Mouse (Mus musculus) kidney, postnatal 10 days (tissue): ENCODE results near the gene Gk5.
"Not testable (repeated sequence)": the region's sequence is repeated elsewhere in the genome, so short reads cannot be mapped to it uniquely, and the experiment has no call there.

Experiments
- DNase-seq: peaks from one replicate; pipeline ENCODE4 v3.0.0; 2021; ENCODE audit warnings: mixed read lengths

The Gk5 gene

GRCm38 (mm10) chr9:96118861-96119772 lies at the start of gene Gk5:
Gene Gk5, plus strand, starts transcription at chr9:96119362.
- DNase-seq: peak; percentile 100

- DNase-seq: no peak
Measured at GRCm38 (mm10) chr9:96078752-96079315, 40.3 kb upstream of the Gk5 start.

GRCm38 (mm10) chr9:96085293-96085692 lies 33.9 kb upstream of the Gk5 start:
- no peak for DNase-seq

GRCm38 (mm10) chr9:96087671-96088070 lies 31.5 kb upstream of the Gk5 start:
- no peak for DNase-seq

- not testable (repeated sequence) for DNase-seq
Measured at GRCm38 (mm10) chr9:96088456-96088855, 30.7 kb upstream of the Gk5 start.

- not testable (repeated sequence) for DNase-seq
Measured at GRCm38 (mm10) chr9:96092637-96093036, 26.5 kb upstream of the Gk5 start.

DNA sequence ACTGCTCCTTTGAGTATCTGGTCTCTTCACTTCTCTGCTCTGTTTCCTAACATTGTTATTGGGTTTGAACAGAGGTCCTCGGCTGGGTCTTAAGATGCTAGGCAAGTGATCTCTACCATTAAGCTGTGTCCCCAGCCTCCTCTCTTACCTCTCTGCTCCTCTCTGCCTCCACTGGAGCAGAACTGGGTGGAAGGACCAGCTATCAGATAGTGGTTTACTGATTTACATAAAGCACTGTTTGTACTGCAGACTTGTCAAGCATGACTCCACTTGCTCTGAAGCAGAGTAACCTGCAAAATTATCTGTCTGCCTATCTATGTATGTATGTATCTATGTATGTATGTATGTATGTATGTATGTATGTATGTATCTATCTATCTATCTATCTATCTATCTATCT lies 25.9 kb upstream of the Gk5 start:
- DNase-seq: no peak

- peak; percentile 30 for DNase-seq
Measured at GRCm38 (mm10) chr9:96094341-96094740, 24.8 kb upstream of the Gk5 start.

DNA sequence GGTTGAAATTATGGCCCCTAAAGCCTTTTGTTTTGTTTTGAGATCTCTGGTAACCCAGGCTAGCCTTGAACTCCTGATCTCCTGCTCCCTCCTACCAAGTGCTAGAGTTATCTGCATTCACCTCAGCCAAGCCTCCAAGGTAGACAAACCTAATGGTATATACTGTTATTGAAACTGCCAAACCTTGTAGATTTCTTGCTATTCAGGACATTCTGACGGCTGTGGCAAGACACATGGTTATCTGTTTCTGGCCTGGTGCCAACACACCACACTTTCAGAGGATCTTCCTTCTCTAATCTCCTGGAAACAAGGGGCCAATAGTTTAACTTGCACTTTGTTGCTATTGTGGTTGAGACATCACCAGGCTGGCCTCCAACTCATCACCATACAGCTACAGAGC lies 24.0 kb upstream of the Gk5 start:
- DNase-seq: no peak

GRCm38 (mm10) chr9:96102846-96103245 lies 16.3 kb upstream of the Gk5 start:
- DNase-seq: no peak

DNA sequence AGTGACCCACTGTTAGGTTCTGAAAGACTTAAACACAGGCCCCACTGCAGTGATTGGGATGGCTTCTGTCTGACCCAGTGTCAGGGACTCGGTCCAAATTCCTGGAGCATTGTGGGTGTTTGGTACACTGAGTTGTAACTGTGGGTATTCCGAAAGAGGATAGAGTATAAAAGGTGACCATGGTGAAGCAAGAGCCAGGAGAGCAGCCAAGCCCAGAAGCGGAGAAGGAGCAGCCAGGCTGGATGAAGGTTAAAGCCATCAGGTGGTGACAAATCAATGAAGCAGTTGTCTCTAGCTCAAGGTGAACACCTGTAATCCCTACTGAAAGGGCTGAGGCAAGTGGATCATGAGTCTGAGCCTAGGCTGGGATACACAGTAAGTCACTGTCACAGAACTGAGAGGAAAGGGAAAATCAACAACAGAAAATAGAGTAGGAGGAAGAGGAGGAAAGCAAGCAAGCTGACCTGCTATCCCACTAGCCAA lies 6.2 kb upstream of the Gk5 start:
- no peak for DNase-seq

DNA sequence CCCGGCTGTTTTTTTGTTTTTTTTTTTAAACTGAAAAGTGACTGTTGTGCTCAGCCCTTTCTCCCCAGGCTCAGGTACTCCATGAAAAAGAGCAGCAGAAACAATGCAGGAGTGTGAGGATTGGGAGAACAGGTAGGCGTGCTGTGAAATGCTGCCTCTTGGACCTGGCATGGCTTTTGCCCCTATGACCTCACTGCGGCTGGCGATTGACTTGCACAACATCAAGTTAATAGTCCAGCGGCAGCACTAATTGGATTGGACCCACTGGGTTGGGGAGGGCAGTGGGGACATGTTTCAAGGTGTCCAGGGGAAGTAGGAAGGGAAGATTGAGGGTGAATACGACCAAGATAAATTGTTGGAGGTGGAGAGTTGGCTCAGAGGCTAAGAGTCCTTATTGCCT lies 2.4 kb upstream of the Gk5 start:
- no peak for DNase-seq

- no peak for DNase-seq
Measured at GRCm38 (mm10) chr9:96118216-96118615, 946 bp upstream of the Gk5 start.

DNA sequence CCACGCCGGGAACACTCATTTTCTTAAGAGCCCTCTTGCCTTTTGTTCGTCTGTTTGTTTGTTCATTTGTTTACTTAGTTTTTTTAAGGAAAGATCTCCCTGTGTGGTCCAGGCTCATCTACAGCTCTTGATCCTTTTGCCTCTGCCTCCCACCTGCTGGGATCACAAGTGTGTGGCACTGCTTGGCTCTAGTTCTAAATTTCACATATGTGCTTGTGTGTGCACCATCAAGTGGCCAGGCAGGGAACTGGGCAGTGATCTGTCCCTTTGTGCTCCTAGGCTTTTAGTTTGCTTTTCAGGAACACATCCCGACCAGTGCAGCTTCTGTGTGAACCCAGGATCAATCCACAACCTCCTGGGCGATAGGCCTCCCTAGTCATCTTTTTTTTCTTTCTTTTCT lies 8.8 kb downstream of the Gk5 start:
- DNase-seq: peak; percentile 18

DNA sequence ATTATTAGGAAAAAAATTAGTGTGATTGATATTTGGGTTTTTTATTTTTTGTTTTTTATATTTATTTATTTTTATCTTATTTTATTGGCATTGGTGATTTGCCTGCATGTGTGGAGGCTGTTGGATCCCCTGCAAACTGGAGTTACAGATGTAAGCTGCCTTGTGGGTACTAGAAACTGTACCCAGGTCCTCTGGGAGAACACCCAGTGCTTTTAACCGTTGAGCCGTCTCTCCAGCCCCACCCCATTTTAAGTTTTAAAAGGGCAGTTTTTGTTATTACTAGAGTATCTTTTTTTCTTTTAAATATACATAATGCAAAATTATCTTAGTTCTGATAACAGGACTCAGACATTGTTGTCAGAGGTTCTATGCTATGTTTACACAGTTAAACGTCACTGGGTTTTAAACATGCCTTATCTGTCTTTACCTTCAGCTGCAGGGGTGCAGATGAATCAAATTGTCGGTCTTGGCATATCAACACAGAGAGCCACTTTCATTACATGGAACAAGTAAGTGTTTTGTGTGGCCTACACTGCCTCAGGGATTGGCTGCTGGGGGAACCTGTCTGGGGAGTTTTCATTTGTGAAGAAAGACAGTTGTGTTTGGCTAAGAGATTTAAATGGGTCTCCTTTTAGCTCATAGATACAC lies 13.9 kb downstream of the Gk5 start:
- no peak for DNase-seq

DNA sequence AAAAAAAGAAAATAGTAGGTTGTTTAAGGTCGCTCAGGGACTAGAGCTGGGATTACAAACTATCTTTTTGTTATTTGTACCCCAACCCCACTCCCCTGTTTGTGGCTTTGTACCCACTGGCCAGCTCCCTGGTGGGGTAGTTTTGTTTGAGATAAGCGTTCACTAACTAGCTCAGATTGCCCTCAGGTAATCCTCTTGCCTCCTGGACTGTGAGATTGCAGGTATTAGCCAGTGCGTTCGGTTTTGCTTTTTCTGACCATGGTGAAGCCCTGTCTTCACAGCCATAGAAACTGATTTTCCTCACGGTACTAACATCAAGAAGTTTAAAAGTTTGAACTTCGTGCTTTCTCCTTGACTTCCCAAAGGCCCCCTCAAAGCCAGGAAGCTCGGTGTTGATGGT lies 15.3 kb downstream of the Gk5 start:
- DNase-seq: no peak

DNA sequence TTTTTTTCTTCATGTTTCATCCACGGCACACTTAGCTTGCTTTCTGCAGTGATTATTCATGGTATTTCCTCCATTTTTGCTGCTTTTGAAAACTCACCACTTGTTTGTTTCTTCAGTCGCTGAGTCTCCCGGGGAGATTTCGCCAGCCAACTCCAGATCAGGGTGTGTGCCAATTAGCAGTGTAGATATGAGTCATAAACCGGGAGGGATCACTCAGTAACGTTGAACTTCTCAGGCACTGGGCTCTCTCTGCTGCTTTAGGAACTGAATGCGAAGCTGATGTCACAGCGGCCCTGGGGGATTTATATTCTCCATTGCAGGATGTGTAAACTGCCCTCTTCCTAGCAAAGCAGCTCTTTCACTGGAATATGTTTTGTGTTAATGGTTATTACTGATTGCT lies 15.8 kb downstream of the Gk5 start:
- DNase-seq: peak; percentile 37

- DNase-seq: no peak
Measured at GRCm38 (mm10) chr9:96135461-96135860, 16.3 kb downstream of the Gk5 start.

- no peak for DNase-seq
Measured at GRCm38 (mm10) chr9:96138958-96139357, 19.8 kb downstream of the Gk5 start.

GRCm38 (mm10) chr9:96139876-96140275 lies 20.7 kb downstream of the Gk5 start:
- no peak for DNase-seq

DNA sequence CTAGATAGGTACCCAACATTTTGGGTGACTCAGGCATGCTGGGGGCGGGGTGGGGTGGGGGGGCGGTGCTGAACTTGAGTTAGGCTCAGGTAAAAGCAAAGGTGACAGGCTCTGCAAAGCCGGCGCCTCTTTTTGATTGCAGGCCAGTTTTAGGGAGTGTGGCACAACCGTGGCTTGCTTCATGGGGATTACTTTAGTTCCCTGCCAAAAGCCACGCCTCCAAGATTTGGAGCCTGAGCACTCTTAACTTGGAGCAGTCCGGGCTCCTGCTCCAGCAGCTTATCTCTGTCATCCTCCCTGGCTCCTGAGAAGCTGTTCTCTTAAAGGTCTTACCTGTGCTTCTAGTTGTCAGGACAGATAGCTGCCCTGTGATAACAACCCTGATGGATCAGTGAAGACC lies 21.8 kb downstream of the Gk5 start:
- no peak for DNase-seq

DNA sequence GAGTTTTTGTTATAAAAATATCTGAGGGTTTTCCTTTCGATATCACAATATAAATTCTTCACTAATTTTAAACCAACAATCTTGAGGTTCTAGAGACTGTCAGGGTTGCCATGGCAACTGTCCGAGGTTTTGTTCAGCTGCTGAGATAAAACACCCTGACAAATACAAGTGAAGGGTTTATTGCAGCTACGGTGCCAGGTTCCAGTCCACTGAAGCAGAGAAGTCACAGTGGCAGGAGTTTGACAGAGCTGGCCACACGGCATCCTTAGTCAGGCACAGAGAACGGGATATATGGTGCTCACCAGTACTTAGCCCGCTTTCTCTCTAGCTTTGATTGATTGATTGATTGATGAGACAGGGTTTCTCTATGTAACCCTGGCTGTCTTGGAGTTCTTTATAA lies 23.3 kb downstream of the Gk5 start:
- DNase-seq: no peak

DNA sequence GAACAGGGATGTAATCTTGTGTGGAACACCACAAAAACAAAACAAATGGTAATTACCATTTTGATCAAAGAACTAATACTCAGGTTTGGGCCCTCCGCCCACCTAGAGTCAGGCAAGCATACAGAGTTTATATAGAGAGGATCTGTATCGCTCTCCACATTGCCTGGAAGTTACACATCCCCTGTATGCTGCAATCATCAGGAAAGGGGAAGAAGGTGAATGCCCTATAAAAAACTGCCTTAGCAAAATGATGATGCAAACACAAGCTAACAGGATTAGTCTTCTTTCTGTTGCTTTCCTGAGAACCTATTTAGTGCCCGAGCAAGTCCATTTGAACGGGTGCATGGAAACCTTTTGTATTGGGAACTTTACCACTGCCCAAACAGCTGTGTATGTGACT lies 24.5 kb downstream of the Gk5 start:
- no peak for DNase-seq

DNA sequence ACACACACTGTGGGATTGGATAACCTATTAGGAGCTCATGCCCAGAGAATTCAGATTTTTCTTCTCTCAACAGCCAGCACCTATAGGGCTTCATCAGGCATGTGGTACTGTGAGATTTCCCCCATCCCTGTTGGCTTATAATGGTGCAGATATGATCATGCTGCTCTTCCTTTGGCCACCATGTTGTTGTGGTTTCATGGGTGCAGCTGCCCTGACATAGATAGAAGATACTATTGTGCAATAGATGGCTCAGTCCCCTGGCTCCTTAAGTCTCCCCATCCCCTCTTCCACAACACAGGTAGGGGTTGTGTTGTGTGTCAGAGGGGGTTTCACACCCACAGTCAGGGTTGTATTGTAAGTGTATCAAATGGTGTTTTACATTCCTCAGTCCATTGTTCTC lies 25.7 kb downstream of the Gk5 start:
- no peak for DNase-seq
